Mouse (Mus musculus) megakaryocyte-erythroid progenitor cell, adult 5-6 weeks (primary cell): ENCODE measurements around the gene Ccn5. TPM values are rescaled to one million over a fixed set of nuclear protein-coding genes. Genes with fewer than 3 reads are reported as not detected.
A peak's percentile ranks its signal among the peaks of the same experiment; 100 is the strongest.

Source experiments
- ATAC-seq: replicated peaks from 2 replicates; pipeline ENCODE4 v1.8.0; 2016; ENCODE audit warnings: mild to moderate bottlenecking, inconsistent platforms; ENCODE audit not compliant: severe bottlenecking, poor library complexity, low FRiP score, low TSS enrichment
- total RNA-seq, 2 experiments: library from RNA; stranded (forward) in 1 of 2; stranded (reverse) in 1 of 2; fragments of 200-1000, 215-1000 nt in 1 of 2; fragments of >200 nt in 1 of 2; fragmentation: Nextera tagmentation in 1 of 2; gene quantifications; 2 replicates each; pipeline ENCODE4 v1.2.3; 2014 to 2017

The Ccn5 gene
- total RNA-seq (2014; fragmentation: Nextera tagmentation) (not detected in 2 replicates), total RNA-seq (2017) (not detected in 2 replicates)

- ATAC-seq, result peak; percentile 83
Measured at GRCm38 (mm10) chr2:163820607-163821006, at the start of gene Ccn5. Gene Ccn5, plus strand, starts transcription at chr2:163820861.

DNA sequence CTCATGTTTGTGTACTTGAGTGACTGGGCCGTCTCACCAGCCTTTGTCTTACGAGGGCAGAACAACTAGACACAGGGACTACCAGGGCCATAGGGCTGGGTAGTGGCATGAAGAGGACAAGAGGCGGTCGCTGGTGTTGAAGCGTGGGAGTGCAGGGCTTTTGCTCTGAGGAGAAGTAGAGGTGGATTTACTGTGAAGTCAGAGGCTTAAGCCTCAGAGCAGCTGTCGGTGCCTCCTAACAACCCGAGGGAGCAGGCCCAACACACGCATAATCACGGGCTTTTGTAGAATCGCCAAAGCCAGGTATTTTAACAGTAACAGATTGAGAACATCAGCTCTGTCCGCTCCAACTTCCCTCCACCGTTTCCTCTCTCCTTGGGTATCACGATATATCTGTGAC, 44.0 kb upstream of the Ccn5 start:
- ATAC-seq, result no peak

GRCm38 (mm10) chr2:163777061-163777460, 43.6 kb upstream of the Ccn5 start:
- ATAC-seq, result no peak

- ATAC-seq, result no peak
Measured at GRCm38 (mm10) chr2:163778896-163779295, 41.8 kb upstream of the Ccn5 start.

DNA sequence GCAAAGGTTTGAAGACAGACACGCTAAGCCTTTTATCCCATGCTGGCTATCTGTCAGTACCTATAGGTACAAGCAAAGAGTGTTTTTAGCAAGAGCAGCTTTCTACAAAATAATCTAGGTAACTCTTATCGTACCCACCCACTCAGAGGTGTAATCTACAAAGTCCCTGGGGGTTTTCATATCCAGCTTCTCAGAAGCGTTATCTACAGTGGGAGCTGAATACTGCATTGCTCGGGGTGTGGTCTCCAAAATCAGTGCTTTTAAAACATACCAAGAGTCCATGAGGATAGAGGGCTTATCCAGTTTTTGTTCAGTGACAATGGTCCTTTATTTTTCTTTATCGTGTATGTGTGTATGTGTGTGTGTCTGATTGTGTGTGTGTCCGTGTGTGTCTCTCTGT, 37.3 kb upstream of the Ccn5 start:
- ATAC-seq, result no peak

DNA sequence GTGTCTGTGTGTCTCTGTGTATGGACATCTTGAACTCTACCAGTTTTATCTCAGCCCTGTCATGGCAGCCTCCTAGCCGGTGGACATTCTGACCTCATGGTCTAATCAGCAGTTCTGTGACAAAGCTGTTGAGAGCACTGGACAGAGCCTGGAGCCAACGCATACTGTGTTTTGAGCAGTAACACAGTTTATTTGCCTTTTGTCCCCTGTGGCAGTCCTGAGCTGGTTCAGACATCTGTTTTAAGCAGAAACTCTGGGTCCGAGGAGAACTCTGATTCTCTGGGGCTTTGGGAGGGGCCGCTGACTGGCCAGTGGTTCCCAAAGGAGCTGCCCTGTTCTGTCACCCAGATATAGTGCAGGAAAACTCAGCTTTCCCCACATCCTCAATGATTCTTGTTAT, 36.8 kb upstream of the Ccn5 start:
- no peak for ATAC-seq

- no peak for ATAC-seq
Measured at GRCm38 (mm10) chr2:163787086-163787485, 33.6 kb upstream of the Ccn5 start.

GRCm38 (mm10) chr2:163787709-163788108, 33.0 kb upstream of the Ccn5 start:
- peak; percentile 95 for ATAC-seq

- peak; percentile 95 for ATAC-seq
Measured at GRCm38 (mm10) chr2:163788484-163788883, 32.2 kb upstream of the Ccn5 start.

GRCm38 (mm10) chr2:163798411-163798810, 22.2 kb upstream of the Ccn5 start:
- ATAC-seq, result no peak

DNA sequence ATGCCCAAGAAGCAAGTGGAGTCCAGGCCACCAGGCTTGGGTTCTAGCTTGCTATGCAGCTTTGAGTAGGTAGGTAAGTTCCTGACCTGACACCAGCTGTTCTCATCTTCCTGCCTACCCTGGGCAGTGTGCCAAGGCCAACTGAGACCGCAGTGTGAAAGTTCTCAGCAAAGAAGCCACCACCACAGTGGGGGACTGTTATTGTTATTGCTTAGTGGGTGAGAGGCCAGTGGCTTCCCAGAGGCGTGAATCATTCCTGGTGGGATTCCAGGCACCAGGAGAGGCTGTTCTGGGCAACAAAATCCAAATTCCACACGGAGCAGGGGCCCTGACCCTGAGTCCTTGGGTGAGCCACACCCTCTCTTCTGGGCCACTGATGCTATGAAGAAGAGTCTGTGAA, 19.8 kb upstream of the Ccn5 start:
- peak; percentile 56 for ATAC-seq

DNA sequence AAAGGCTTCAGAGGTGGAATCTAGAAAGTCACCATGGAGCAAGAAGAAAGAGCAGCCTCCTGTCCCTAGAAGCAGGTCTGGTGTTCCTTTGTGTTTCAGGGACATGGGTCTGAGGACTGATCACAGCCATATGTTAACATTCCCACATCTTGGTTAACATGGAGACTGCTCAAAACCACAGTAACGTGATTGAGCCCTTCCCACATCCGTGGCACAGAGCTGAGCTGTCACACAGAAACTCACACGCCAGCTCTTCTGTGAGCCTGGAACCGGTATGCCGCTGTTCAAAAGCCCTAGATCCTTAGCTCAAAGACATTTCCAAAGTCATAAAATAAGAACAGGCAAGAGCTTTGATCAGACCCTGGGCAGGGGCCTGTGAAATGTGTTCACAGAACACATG, 19.3 kb upstream of the Ccn5 start:
- ATAC-seq, result no peak

- no peak for ATAC-seq
Measured at GRCm38 (mm10) chr2:163803838-163804237, 16.8 kb upstream of the Ccn5 start.

GRCm38 (mm10) chr2:163809166-163809565, 11.5 kb upstream of the Ccn5 start:
- ATAC-seq, result no peak

DNA sequence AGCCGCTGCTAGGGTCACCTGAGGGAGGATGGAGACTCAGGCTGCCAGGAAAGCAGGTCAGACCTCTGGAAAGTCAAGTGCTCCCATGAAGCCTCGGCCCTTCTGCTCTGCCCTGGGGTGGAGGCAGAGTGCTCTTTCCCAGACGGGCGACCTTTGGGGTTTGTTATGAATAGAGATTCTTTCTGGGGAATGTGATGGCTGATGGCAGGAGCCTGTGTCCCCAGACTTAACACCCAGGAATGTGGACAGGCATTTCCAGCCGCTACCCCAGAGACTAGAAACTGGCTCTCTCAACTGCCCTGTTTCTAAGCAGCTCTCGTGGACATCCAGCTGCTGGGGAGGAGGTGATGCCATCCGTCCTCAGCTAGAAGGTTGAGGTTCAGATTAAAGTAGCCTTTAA, 11.0 kb upstream of the Ccn5 start:
- no peak for ATAC-seq

DNA sequence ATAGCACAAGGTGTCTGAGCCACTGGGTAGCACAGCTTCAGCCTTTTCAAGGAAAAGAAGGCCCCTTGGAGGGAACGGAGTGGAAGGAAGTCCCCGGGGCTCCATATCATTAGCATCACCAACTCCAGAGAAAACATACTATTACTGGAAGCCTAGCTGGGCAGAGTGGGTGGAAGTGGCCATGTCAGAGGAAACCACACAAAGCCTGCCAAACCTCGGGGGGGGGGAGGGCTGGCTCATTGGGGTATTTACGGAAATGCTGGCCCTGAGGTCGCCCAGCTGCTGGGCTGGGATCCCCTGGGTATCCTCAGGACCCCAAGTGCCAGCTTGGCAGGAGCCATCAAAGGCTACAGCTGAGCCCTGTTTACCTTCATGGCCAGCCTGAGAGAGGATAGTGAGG, 7.6 kb upstream of the Ccn5 start:
- no peak for ATAC-seq

DNA sequence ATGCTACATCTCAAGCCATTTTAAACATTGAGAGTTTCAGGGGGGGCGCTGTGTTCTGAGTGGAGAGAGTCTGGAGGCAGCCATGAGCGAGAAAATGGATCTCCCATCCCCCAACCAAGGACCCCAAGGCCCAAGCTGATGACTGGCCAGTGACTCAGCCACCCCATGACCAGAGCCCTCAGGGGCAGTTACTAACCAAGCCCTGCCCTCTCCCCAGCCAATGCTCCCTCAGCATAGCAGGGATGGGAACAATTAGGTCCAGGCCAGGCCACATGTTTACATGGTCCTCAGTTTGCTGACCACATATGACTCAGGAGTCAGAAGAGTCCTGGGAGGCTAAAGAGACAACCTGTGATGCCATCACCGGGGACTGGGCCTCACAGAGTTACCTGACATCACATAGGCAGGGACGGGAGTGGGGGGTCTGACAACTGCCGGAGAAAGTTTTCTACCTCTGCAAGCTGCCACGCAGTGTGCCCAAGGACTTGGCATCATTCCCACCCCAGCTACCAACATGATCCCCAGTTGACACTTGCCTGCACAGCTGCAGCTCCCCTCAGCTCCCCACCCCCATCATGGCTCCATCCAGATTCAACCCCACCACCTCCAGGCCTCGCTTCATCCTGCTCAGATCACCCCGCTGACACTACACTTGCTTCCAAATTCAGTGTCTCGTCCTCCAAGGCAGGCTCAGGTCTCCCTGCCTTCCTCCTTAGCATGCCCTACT, 5.8 kb upstream of the Ccn5 start:
- ATAC-seq, result no peak

DNA sequence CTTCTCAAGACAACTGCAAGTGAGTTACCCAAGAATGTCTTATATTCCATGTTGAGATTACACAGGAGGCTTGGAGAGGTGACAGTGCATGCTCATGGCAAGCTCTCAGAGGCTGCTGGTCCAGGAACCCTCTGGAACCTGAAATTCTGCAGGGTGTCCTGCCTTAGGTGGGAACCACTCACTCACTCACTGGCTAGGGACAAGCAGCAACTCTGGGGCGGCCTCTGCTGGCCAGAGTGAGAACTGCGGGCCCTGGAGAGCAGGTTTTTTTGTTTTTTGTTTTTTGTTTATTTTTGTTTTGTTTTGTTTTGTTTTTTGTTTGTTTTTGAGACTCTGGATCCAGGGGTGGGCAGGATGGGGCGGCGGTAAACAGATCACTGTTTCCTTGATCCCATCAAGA, 2.6 kb downstream of the Ccn5 start:
- ATAC-seq, result 0 out of 2 replicates have a peak, but pooled peaks have one; percentile 56

DNA sequence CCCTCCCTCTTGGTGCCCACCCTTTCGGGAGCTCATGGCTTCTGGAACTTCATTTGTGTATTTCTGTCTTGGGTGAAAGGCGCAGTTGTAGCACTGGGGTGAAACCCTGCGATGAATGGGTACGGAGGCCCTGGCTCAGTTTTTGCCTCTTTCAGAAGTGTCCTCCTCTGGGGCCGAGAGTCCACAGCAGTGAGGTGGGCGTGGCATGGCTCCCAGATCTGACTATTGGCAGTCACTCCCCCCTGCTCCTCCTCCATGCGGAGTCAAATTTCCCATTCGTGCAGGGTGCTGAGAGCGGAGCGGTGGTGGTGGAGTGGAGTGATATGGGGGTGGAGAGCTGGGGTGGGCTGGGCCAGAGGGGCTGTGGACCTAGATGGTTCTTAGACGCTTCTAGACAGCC, 3.1 kb downstream of the Ccn5 start:
- no peak for ATAC-seq

DNA sequence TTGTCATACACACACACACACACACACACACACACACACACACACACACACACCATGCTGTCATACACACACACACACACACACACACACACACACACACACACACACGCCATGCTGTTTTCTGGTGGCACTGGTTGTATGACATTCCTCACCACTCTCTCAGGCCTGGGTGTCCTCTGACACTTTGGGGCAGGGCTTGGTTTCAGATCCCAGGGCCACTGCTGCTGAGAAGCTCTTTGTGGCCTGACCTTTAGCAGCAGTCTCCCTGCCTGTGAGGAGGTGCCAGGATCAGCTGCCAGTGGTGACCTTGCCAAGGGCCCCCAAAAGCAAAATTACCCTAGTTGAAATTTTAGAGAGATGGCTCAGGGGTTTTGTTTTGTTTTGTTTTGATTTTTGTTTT, 5.2 kb downstream of the Ccn5 start:
- no peak for ATAC-seq

DNA sequence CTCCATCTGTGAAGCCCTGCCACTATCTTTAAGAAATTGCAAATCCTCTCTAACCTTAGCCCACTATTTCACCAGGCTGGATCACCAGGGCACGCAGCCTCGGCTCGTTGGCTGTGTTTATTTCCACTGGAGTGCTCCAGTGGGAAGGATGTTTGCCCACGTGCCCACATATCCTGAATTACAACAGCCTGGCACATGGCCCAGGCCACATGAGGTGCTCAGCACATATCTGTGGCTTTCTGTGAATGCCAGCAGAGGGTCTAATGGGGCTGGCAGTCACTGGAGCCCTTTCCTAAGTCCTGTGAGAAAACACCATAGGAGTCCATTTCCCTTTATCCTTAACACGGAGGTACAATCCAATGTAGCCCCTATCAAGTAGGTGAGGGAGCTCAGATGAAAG, 5.8 kb downstream of the Ccn5 start:
- no peak for ATAC-seq

DNA sequence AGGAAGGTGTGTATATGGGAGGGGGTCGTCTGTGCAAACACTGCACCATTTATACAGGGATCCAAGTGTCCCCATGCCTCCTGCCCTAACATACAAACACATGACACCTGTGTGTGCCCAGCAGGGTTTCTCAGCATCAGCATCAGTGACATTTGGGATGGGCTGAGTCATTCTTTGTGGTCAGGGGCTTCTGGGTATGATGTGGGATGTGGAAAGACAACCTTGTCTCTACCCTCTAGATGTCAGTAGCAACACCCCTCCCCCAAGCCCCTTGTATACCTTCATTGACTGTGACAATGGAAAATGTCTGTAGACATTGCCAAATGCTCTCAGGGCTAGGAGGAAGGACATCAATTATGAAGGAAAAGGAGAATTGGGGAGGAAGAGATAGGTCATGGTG, 10.5 kb downstream of the Ccn5 start:
- ATAC-seq, result no peak
